Mouse (Mus musculus): ENCODE data around the gene Sall1. TPM values are rescaled to one million over a fixed set of nuclear protein-coding genes. Genes with fewer than 3 reads are reported as not detected.

The Sall1 gene
- polyA plus RNA-seq, 1 experiment from 2014 or later: 38.7 TPM

DNA sequence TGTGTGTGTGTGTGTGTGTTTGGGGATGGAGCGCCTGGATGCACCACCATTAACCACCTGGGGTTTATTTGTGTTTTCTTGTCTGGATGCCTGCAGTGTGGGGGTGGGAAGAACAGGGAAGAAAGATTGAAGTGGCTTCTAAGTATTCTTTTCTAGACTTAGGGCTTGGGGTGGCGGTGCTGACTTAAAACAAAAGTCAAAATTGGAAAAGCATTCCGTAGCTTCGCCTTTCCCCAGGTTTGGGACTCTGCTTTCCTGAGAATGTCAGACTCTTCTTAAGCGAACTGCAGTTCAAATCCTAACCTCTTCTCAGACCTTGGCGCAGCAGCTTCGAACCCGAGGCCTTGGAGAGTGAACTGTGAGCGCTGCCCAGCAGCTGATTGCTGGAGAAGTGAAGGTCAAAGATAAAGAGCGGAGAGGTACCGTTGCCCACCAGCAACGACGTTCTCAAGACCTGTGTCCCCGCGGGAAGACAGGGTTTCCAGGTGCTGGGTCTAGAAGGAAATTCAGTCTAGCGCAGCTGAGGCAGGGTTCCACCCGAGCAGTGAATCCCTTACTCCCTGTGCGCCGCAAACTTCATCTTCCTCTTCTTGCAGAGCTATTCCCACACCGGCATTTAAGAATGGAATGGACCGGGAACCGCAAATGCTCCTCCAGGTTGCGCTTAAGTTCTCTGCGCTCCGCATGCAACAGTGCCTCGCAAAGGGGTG lies 2.8 kb upstream of the Sall1 start:
- Histone ChIP-seq H3K27me3 (ENCODE audit: insufficient read depth, low read length) (peaks cover 24% of the 10 kb centered on the region), H3K9ac (replicated peaks; ENCODE audit: low read length) (peak overlapping the region; percentile 59)

GRCm38 (mm10) chr8:89046226-89046625 lies 2.3 kb upstream of the Sall1 start:
- peak; percentile 12; the same call in 1 of the 2 replicates for ATAC-seq (ENCODE audit: low FRiP score, low TSS enrichment)
- no peaks in the 10 kb centered on the region for H3K36me3 ChIP-seq (ENCODE audit: insufficient read depth, low read length)
- H3K27ac ChIP-seq (ENCODE audit: low read length): peak overlapping the region; percentile 100
- H3K4me1 ChIP-seq (ENCODE audit: insufficient read depth, low read length): peaks cover 32% of the 10 kb centered on the region
- H3K9me3 ChIP-seq (ENCODE audit: low read length): no peaks in the 10 kb centered on the region
- peak overlapping the region; percentile 99 for H3K9ac ChIP-seq (replicated peaks; ENCODE audit: low read length)
- H3K4me3 ChIP-seq (ENCODE audit: low read length): peak overlapping the region; percentile 86
- WGBS: 1% methylated on average over 14 of the region's 15 CpGs
- peak overlapping the region; percentile 68 for H3K4me2 ChIP-seq (replicated peaks; ENCODE audit: low read depth, low read length)
- peaks cover 24% of the 10 kb centered on the region for H3K27me3 ChIP-seq (ENCODE audit: insufficient read depth, low read length)

More for the DNA sequence above, 2.8 kb upstream of the Sall1 start:
- H3K36me3 ChIP-seq (ENCODE audit: insufficient read depth, low read length): no peaks in the 10 kb centered on the region
- H3K4me1 ChIP-seq (ENCODE audit: insufficient read depth, low read length): peaks cover 32% of the 10 kb centered on the region
- ATAC-seq (ENCODE audit: low FRiP score, low TSS enrichment): no peak
- no peaks in the 10 kb centered on the region for H3K9me3 ChIP-seq (ENCODE audit: low read length)
- 4% methylated on average over 26 of the region's 26 CpGs for WGBS
- peak overlapping the region; percentile 68 for H3K4me2 ChIP-seq (replicated peaks; ENCODE audit: low read depth, low read length)
- H3K4me3 ChIP-seq (ENCODE audit: low read length): peak overlapping the region; percentile 86
- H3K27ac ChIP-seq (ENCODE audit: low read length): peak overlapping the region; percentile 91

GRCm38 (mm10) chr8:89045726-89046125 lies 1.8 kb upstream of the Sall1 start:
- Histone ChIP-seq H3K4me2 (replicated peaks; ENCODE audit: low read depth, low read length) (peak overlapping the region; percentile 68), H3K9ac (replicated peaks; ENCODE audit: low read length) (peak overlapping the region; percentile 99), H3K9me3 (ENCODE audit: low read length) (no peaks in the 10 kb centered on the region), H3K4me1 (ENCODE audit: insufficient read depth, low read length) (peaks cover 32% of the 10 kb centered on the region), H3K4me3 (ENCODE audit: low read length) (peak overlapping the region; percentile 86), H3K27ac (ENCODE audit: low read length) (peak overlapping the region; percentile 100), H3K36me3 (ENCODE audit: insufficient read depth, low read length) (no peaks in the 10 kb centered on the region), H3K27me3 (ENCODE audit: insufficient read depth, low read length) (peaks cover 24% of the 10 kb centered on the region)
- ATAC-seq (ENCODE audit: low FRiP score, low TSS enrichment): no peak
- 3% methylated on average over 17 of the region's 17 CpGs for WGBS

DNA sequence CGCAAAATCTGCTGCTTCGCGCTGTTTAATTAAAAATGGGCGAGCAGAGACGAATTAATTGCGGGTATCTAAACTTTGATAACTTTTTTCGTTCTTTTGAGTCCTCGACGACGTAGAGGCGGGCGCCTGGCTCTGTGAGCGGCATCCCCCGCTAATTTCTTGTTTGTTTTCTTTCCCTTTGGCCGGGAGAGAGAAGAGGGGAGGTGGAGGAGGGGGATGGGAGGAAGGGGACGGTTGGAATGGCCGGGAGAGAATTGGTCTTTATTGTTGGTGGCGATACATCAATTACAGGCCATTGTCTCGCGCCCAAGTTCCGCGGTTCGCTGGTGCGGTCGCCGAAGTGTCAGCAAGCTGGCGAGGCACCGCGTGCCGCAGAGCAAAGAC lies 1.2 kb upstream of the Sall1 start:
- WGBS: under 1% methylated on average over 29 of the region's 30 CpGs

DNA sequence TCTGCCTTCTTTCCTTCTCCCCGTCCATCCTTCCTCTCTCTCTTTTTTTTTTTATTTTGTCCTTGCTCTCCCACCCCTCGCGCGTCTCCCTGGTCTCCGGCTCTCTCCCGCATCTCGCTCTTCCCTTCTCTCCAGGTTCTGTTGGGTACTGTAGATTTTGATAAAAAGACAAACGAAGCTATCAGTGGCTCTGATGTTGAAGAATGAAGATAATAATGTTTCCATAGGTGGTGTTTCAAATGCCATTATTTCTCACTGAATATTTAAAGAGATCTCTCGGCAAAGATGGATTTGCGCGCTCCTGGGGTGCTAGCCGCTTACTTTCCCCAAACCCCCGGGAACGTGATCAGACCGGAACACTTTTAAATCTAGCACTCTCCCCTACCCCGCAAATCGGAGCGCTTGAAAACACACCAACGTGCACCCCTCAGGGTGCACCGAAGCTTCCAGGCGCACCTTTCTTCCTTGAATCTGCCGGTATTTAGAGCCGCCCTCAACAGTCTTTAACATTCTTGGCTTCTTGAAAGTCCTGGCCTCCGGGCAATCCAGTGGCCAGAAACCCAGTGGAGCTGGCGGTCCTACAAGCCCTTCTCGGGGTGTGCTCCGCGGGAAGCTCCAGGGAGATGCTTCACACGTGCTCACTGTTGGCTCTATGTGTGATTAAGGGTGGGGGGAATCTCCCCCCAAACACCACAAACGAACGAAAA lies 702 bp upstream of the Sall1 start:
- Histone ChIP-seq H3K4me1 (ENCODE audit: insufficient read depth, low read length) (peaks cover 22% of the 10 kb centered on the region), H3K9me3 (ENCODE audit: low read length) (no peaks in the 10 kb centered on the region), H3K9ac (replicated peaks; ENCODE audit: low read length) (peak overlapping the region; percentile 99), H3K4me2 (replicated peaks; ENCODE audit: low read depth, low read length) (peak overlapping the region; percentile 68), H3K4me3 (ENCODE audit: low read length) (peak overlapping the region; percentile 86), H3K36me3 (ENCODE audit: insufficient read depth, low read length) (no peaks in the 10 kb centered on the region), H3K27ac (ENCODE audit: low read length) (peak overlapping the region; percentile 100), H3K27me3 (ENCODE audit: insufficient read depth, low read length) (peaks cover 24% of the 10 kb centered on the region)
- ATAC-seq (ENCODE audit: low FRiP score, low TSS enrichment): no peak
- WGBS: under 1% methylated on average over 31 of the region's 31 CpGs

More for the DNA sequence above, 1.2 kb upstream of the Sall1 start:
- H3K9ac ChIP-seq (replicated peaks; ENCODE audit: low read length): peak overlapping the region; percentile 99
- H3K4me1 ChIP-seq (ENCODE audit: insufficient read depth, low read length): peaks cover 28% of the 10 kb centered on the region
- H3K4me3 ChIP-seq (ENCODE audit: low read length): peak overlapping the region; percentile 86
- peaks cover 24% of the 10 kb centered on the region for H3K27me3 ChIP-seq (ENCODE audit: insufficient read depth, low read length)
- H3K36me3 ChIP-seq (ENCODE audit: insufficient read depth, low read length): no peaks in the 10 kb centered on the region
- no peak for ATAC-seq (ENCODE audit: low FRiP score, low TSS enrichment)
- H3K9me3 ChIP-seq (ENCODE audit: low read length): no peaks in the 10 kb centered on the region
- peak overlapping the region; percentile 100 for H3K27ac ChIP-seq (ENCODE audit: low read length)
- peak overlapping the region; percentile 68 for H3K4me2 ChIP-seq (replicated peaks; ENCODE audit: low read depth, low read length)

- Histone ChIP-seq H3K27me3 (ENCODE audit: insufficient read depth, low read length) (peaks cover 13% of the 10 kb centered on the region), H3K4me2 (replicated peaks; ENCODE audit: low read depth, low read length) (peak overlapping the region; percentile 68), H3K4me1 (ENCODE audit: insufficient read depth, low read length) (peaks cover 15% of the 10 kb centered on the region), H3K4me3 (ENCODE audit: low read length) (peak overlapping the region; percentile 86), H3K9me3 (ENCODE audit: low read length) (no peaks in the 10 kb centered on the region), H3K9ac (replicated peaks; ENCODE audit: low read length) (peak overlapping the region; percentile 99), H3K27ac (ENCODE audit: low read length) (peak overlapping the region; percentile 100), H3K36me3 (ENCODE audit: insufficient read depth, low read length) (no peaks in the 10 kb centered on the region)
- WGBS: under 1% methylated on average over 32 of the region's 32 CpGs
- ATAC-seq (ENCODE audit: low FRiP score, low TSS enrichment): peak; percentile 92
These were observed 556 bp downstream of the Sall1 start for GRCm38 (mm10) chr8:89043371-89043841.

GRCm38 (mm10) chr8:89042560-89043370 lies 1.2 kb downstream of the Sall1 start:
- Histone ChIP-seq H3K4me2 (replicated peaks; ENCODE audit: low read depth, low read length) (peak overlapping the region; percentile 68), H3K9me3 (ENCODE audit: low read length) (no peaks in the 10 kb centered on the region), H3K4me3 (ENCODE audit: low read length) (peak overlapping the region; percentile 86), H3K4me1 (ENCODE audit: insufficient read depth, low read length) (peaks cover 9% of the 10 kb centered on the region), H3K36me3 (ENCODE audit: insufficient read depth, low read length) (no peaks in the 10 kb centered on the region), H3K27me3 (ENCODE audit: insufficient read depth, low read length) (peaks cover 6% of the 10 kb centered on the region; the same call in 1 of the 2 replicates), H3K27ac (ENCODE audit: low read length) (peak overlapping the region; percentile 100), H3K9ac (replicated peaks; ENCODE audit: low read length) (peak overlapping the region; percentile 99)
- ATAC-seq (ENCODE audit: low FRiP score, low TSS enrichment): peak; percentile 80
- under 1% methylated on average over 44 of the region's 80 CpGs for WGBS

- Histone ChIP-seq H3K9ac (replicated peaks; ENCODE audit: low read length) (peak overlapping the region; percentile 99), H3K9me3 (ENCODE audit: low read length) (no peaks in the 10 kb centered on the region), H3K36me3 (ENCODE audit: insufficient read depth, low read length) (no peaks in the 10 kb centered on the region), H3K27ac (ENCODE audit: low read length) (peak overlapping the region; percentile 100), H3K4me1 (ENCODE audit: insufficient read depth, low read length) (peaks cover 9% of the 10 kb centered on the region), H3K27me3 (ENCODE audit: insufficient read depth, low read length) (peaks cover 5% of the 10 kb centered on the region; the same call in 1 of the 2 replicates), H3K4me2 (replicated peaks; ENCODE audit: low read depth, low read length) (peak overlapping the region; percentile 68), H3K4me3 (ENCODE audit: low read length) (peak overlapping the region; percentile 86)
- ATAC-seq (ENCODE audit: low FRiP score, low TSS enrichment): no peak
- under 1% methylated on average over 35 of the region's 35 CpGs for WGBS
These were observed 1.9 kb downstream of the Sall1 start for GRCm38 (mm10) chr8:89042118-89042460.

DNA sequence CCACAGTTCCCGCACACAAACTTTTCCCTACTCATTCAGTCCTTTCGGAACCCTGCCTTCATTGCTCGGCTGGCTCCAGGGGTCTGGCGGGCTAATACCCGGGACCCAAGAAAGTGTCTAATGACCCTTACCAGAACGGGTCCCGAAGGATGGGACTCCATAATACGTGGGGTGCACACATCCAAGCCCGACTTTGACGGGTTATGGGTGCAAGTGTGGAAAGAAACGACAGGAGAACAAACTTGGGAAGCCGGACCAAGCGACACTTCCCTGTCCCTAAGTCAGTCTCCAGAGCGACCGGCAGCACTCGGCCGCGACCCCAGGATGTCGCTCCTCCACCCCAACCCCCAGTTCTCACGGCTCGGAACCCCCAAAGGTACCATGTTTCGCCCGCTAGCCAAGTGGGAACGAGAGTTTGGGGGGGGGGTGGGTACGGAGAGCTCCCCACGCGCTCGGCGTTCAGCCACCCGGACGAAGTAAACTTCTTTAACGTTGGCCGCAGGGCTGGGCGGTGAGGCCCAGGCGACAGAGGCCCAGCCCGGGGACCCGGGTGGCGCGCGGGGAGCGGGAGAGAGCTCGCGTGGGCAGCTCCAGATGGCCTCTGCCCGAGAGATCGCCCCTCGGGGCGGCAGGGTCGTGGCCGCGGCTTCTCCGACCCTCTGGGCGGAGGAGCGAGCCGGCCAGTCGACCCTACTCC lies 2.4 kb downstream of the Sall1 start:
- WGBS: under 1% methylated on average over 55 of the region's 55 CpGs
- peak overlapping the region; percentile 68 for H3K4me2 ChIP-seq (replicated peaks; ENCODE audit: low read depth, low read length)
- peak overlapping the region; percentile 100 for H3K27ac ChIP-seq (ENCODE audit: low read length)
- H3K27me3 ChIP-seq (ENCODE audit: insufficient read depth, low read length): peaks cover 2% of the 10 kb centered on the region; the same call in 1 of the 2 replicates
- H3K4me1 ChIP-seq (ENCODE audit: insufficient read depth, low read length): peaks cover 14% of the 10 kb centered on the region
- no peak for ATAC-seq (ENCODE audit: low FRiP score, low TSS enrichment)
- H3K9ac ChIP-seq (replicated peaks; ENCODE audit: low read length): peak overlapping the region; percentile 99
- H3K4me3 ChIP-seq (ENCODE audit: low read length): peak overlapping the region; percentile 86
- no peaks in the 10 kb centered on the region for H3K36me3 ChIP-seq (ENCODE audit: insufficient read depth, low read length)
- H3K9me3 ChIP-seq (ENCODE audit: low read length): no peaks in the 10 kb centered on the region
